Mouse (Mus musculus): ENCODE data around the gene Ppp1r15a. TPM values are rescaled to one million over a fixed set of nuclear protein-coding genes. Genes with fewer than 3 reads are reported as not detected.

Gene Ppp1r15a
- polyA plus RNA-seq (2014; fragmentation: Illumina TruSeq; extraction: RNeasy Lipid Tissue Mini Kit (QIAGEN cat#74804); ENCODE audit: insufficient read depth, low read depth, low replicate concordance): 62.8 TPM

DNA sequence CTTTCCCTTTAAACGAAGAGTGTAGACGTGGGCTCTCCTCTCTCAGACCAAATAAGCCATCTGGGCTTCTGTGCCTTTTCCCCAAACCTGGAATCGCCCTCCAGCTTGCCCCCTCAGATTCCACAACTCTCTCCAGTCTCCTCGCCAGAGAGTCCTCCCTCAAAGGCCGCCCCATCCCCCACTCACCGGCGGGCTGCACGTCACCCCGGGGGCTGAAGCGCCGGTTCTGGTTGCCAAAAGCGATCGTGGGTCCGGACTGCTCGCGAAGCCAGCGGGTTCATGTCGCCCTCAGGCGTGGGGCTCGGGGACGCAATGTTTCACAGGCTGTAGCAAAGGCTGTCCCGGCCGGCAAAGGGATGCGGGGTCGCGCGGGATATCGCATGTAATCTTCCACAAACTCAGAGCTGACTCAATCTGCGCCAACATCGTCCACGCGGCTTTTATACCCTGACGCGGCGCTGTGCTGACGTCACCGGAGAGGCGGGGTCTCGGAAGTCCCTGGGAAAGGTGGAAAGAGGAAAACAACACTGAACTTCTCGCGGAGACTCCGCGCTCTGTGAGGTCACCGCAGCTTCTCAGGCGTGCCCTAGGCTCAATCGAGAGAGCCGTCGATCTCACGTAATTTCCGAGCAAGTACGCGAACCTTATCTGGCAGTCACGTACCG lies at the start of gene Ppp1r15a, which contains the start of gene Plekha4:
TSS of gene Ppp1r15a (minus strand) at position 460 of the 665 bp plus-strand sequence.
TSS of gene Plekha4 (plus strand) at position 522 of the 665 bp plus-strand sequence.

DNA sequence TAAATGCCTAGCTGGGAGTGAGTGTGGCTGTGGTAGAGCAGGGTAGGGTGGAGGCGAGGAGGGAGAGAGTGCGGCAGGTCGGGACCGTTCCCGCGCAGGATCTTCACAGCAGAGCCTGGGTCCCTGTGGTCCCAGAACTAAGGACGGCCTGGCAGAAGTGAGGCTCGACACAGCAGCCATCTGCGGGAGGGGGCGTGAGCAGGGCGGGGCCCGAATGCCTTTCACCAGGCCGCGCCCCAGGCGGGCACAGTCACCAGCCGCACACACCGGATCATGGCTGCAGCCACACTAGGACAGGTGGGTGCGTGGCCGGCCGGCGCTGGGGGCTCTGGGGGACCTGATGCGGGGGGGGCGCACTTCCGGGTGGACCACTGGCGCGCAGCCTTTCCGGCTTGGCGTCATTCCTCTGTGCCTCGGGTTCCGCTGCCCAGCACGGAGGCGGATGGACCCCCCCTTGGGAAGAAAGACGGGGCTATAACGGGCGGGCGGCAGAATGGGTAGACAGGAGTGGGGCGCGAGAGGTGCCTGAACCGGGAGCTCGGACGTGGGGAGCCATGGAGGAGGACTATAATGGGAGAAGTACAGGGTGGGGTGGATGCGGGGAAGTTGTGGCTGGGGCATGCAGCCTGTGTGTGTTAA lies 44.2 kb upstream of the Ppp1r15a start, which contains the start of gene Bcat2:
TSS of gene Bcat2 (plus strand) at position 51 of the 639 bp plus-strand sequence.

DNA sequence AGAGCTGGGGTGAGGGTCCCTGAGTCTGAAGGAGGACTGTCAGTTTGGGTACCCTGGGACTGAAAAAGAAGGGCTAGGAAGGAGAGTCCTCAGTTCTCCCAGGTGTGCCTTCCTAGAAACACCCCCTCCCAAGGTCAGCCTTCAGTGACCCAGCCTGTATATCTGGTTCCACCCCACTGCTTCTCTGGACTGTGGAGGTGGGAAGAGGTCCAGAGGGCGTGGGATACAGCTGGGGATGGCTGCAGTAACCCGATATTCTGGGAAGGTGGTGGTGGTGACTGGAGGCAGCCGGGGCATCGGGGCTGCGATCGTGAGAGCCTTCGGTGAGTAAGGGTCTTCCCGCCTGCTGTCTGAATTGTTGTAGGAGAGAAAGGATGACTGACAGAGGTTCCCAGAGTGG lies 28.7 kb upstream of the Ppp1r15a start, which contains the start of gene Hsd17b14:
TSS of gene Hsd17b14 (plus strand) at position 150 of the 400 bp plus-strand sequence.

DNA sequence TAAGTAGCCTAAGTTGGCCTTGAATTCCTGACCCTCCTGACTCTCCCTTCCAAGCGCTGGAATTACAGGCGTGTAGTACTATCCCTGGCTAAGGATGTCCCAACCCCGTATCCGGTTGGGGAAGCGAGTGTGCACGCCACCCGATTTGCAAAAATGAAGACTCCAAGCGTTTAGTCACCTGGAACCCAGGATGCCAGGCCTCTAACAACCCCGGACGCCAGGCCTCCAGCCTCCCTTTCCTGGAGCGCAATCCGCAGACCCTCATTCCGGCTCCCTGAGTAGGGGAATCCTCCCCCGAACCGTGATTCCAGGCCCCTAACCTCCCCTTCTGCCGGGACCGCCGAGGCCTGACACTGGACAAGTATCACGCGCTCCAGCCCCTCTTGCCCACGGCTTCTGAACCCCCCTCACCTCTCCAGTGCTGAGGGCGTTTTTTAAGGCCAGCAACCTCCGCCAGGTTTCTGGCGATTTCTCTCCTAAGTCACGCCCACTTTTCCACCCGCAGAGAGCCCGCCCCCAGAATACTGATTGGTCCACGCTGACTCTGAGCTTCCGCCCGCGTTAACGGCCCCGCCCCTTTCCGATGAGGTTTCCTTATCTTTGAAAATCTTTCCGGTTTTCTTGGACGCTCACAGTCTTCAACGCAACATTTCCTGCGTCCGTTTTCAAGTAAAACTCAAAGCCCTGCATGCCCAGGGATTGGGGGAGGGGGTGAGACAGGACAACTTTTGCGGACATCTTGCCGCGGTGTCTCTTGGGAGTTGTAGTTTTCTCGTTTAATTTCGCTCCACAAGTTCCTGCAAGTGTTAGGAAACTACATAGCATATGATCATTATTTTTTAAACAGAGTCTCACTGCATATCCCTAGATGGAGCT lies 15.9 kb downstream of the Ppp1r15a start, which contains the start of gene Nucb1:
TSS of gene Nucb1 (minus strand) at position 495 of the 876 bp plus-strand sequence.

DNA sequence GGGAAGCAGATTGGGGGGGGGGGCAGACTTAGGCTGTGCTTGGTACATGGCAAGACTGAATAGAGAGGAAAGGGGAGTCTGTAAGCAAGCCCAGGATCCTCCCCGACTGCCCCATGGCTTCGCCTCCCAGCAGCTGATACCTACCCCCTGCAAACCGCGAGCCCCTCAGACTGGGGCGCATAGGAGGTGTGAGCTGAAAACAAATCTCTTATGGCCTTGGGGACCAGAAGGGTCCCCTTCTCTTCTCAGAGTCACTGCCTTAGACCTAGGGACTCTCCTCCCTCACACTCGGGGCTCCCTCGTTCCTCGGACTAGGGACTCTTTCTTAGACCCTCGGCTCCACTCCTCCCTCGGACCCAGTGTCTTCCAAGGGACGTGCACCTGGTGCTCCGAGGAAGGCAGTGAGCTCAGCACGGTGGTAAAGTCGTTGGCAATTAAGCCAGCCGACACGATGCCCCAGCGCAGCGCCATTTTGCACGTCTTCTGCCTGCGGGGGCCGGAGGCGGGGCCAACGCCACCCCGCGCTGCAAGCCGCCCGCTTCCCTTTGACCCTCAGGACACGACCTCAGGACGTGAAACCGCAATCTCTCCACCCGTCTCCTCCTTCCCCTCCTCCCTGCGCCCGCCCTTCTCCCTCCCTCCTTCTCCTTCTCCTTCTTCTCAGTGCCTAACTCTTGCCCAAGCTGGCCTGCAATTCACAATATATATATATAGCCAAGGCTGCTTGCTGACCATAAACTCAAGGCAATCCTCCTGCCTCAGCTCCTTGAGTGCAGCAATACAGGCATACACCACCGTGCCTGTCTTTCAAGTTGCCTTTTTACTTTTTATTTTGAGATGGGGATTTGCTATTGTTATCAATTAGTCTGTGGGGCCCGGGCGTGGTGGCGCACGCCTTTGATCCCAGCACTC lies 37.5 kb downstream of the Ppp1r15a start, which contains the start of gene Dhdh:
TSS of gene Dhdh (minus strand) at position 513 of the 912 bp plus-strand sequence.

DNA sequence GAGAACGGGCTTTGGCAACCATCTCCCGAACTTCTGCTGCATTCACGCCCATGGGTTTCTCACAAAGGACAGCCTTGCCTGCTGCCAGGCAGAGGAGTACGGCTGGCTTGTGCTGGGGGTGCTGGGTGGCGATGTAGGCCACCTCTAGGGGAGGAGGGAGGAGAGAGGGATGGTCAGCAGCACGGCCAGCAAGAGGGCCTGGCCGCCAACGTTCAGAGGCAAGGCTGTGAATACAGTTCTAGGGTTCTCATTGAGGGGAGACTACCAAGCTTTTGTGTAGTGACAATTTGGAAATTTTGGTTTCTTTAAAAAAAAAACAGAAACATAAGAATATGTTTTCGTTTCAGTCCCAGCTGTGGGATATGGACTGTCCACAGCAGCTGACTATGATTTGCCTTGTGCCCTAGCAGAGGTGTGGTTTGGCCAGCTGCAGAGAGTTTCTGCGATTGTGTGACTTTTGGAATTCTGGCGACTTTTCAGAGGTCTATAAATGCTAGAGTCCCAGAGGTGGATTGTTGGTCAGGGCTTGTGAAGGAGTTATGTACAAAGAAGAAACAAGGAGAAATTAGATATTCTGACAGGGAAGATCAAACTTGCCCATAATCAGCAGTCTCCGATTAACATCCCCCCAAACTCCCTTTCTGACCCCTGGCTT lies 39.2 kb downstream of the Ppp1r15a start, which contains the start of gene Gm45808:
TSS of gene Gm45808 (minus strand) at position 51 of the 655 bp plus-strand sequence.

DNA sequence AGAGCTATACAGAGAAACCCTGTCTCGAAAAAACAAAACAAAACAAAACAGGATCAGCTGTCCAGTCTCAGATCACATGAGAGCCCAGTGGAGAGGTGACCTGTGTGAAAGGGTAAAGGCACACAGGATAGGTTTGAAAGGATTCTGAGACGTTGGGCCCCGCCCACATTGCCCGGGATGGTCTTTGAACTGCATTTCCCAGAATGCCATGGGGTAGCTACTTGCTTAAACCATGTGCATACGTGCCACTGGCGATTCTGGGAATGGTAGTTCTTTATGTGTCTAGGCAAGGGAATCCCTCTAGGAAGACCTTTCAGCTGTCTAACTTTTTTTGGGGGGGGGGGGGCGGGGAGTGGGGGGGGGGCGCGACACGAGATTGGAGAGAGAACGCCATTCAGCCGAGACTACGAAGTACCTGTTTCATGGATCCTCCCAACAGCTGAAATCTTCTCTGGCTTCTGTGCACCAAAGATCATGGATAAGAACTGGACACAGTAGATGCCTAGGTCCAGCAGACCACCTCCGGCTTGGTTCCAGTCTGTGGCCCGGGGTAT lies 44.6 kb downstream of the Ppp1r15a start, which contains the start of gene Tulp2:
TSS of gene Tulp2 (plus strand) at position 504 of the 554 bp plus-strand sequence.

Other genes starting within 250 kb of the Ppp1r15a start
- not detected for gene Slc6a21, start 248.8 kb downstream of the Ppp1r15a start, polyA plus RNA-seq (2014; fragmentation: Illumina TruSeq; extraction: RNeasy Lipid Tissue Mini Kit (QIAGEN cat#74804); ENCODE audit: insufficient read depth, low read depth, low replicate concordance)
- 26.8 TPM for gene Trpm4, start 192.5 kb downstream of the Ppp1r15a start, polyA plus RNA-seq (2014; fragmentation: Illumina TruSeq; extraction: RNeasy Lipid Tissue Mini Kit (QIAGEN cat#74804); ENCODE audit: insufficient read depth, low read depth, low replicate concordance)
- gene Hrc, start 191.0 kb downstream of the Ppp1r15a start, polyA plus RNA-seq (2014; fragmentation: Illumina TruSeq; extraction: RNeasy Lipid Tissue Mini Kit (QIAGEN cat#74804); ENCODE audit: insufficient read depth, low read depth, low replicate concordance): 4.6 TPM
- 0.80 TPM for gene Ppfia3, start 159.2 kb downstream of the Ppp1r15a start, polyA plus RNA-seq (2014; fragmentation: Illumina TruSeq; extraction: RNeasy Lipid Tissue Mini Kit (QIAGEN cat#74804); ENCODE audit: insufficient read depth, low read depth, low replicate concordance)
- gene Lin7b, start 155.7 kb downstream of the Ppp1r15a start, polyA plus RNA-seq (2014; fragmentation: Illumina TruSeq; extraction: RNeasy Lipid Tissue Mini Kit (QIAGEN cat#74804); ENCODE audit: insufficient read depth, low read depth, low replicate concordance): not detected
- 123 TPM for gene Snrnp70, start 130.5 kb downstream of the Ppp1r15a start, polyA plus RNA-seq (2014; fragmentation: Illumina TruSeq; extraction: RNeasy Lipid Tissue Mini Kit (QIAGEN cat#74804); ENCODE audit: insufficient read depth, low read depth, low replicate concordance)
- not detected for gene Kcna7, start 120.6 kb downstream of the Ppp1r15a start, polyA plus RNA-seq (2014; fragmentation: Illumina TruSeq; extraction: RNeasy Lipid Tissue Mini Kit (QIAGEN cat#74804); ENCODE audit: insufficient read depth, low read depth, low replicate concordance)
- gene Ntf5, start 112.6 kb downstream of the Ppp1r15a start, polyA plus RNA-seq (2014; fragmentation: Illumina TruSeq; extraction: RNeasy Lipid Tissue Mini Kit (QIAGEN cat#74804); ENCODE audit: insufficient read depth, low read depth, low replicate concordance): 3.0 TPM
- 5.9 TPM for gene Lhb, start 105.4 kb downstream of the Ppp1r15a start, polyA plus RNA-seq (2014; fragmentation: Illumina TruSeq; extraction: RNeasy Lipid Tissue Mini Kit (QIAGEN cat#74804); ENCODE audit: insufficient read depth, low read depth, low replicate concordance)
- 8.9 TPM for gene Gys1, start 91.4 kb downstream of the Ppp1r15a start, polyA plus RNA-seq (2014; fragmentation: Illumina TruSeq; extraction: RNeasy Lipid Tissue Mini Kit (QIAGEN cat#74804); ENCODE audit: insufficient read depth, low read depth, low replicate concordance)
- 33.3 TPM for gene Ruvbl2, start 88.2 kb downstream of the Ppp1r15a start, polyA plus RNA-seq (2014; fragmentation: Illumina TruSeq; extraction: RNeasy Lipid Tissue Mini Kit (QIAGEN cat#74804); ENCODE audit: insufficient read depth, low read depth, low replicate concordance)
- gene Ftl1, start 66.4 kb downstream of the Ppp1r15a start, polyA plus RNA-seq (2014; fragmentation: Illumina TruSeq; extraction: RNeasy Lipid Tissue Mini Kit (QIAGEN cat#74804); ENCODE audit: insufficient read depth, low read depth, low replicate concordance): 2,902 TPM
- 93.3 TPM for gene Bax, start 59.4 kb downstream of the Ppp1r15a start, polyA plus RNA-seq (2014; fragmentation: Illumina TruSeq; extraction: RNeasy Lipid Tissue Mini Kit (QIAGEN cat#74804); ENCODE audit: insufficient read depth, low read depth, low replicate concordance)
- gene Tulp2, start 44.4 kb downstream of the Ppp1r15a start, polyA plus RNA-seq (2014; fragmentation: Illumina TruSeq; extraction: RNeasy Lipid Tissue Mini Kit (QIAGEN cat#74804); ENCODE audit: insufficient read depth, low read depth, low replicate concordance): not detected
- gene Gm45808, start 39.5 kb downstream of the Ppp1r15a start, polyA plus RNA-seq (2014; fragmentation: Illumina TruSeq; extraction: RNeasy Lipid Tissue Mini Kit (QIAGEN cat#74804); ENCODE audit: insufficient read depth, low read depth, low replicate concordance): not detected
- gene Dhdh, start 37.5 kb downstream of the Ppp1r15a start, polyA plus RNA-seq (2014; fragmentation: Illumina TruSeq; extraction: RNeasy Lipid Tissue Mini Kit (QIAGEN cat#74804); ENCODE audit: insufficient read depth, low read depth, low replicate concordance): 5.0 TPM
- 134 TPM for gene Nucb1, start 15.9 kb downstream of the Ppp1r15a start, polyA plus RNA-seq (2014; fragmentation: Illumina TruSeq; extraction: RNeasy Lipid Tissue Mini Kit (QIAGEN cat#74804); ENCODE audit: insufficient read depth, low read depth, low replicate concordance)
- 5.7 TPM for gene Plekha4, start 62 bp upstream of the Ppp1r15a start, polyA plus RNA-seq (2014; fragmentation: Illumina TruSeq; extraction: RNeasy Lipid Tissue Mini Kit (QIAGEN cat#74804); ENCODE audit: insufficient read depth, low read depth, low replicate concordance)
- 0.54 TPM for gene Hsd17b14, start 28.6 kb upstream of the Ppp1r15a start, polyA plus RNA-seq (2014; fragmentation: Illumina TruSeq; extraction: RNeasy Lipid Tissue Mini Kit (QIAGEN cat#74804); ENCODE audit: insufficient read depth, low read depth, low replicate concordance)
- 43.0 TPM for gene Bcat2, start 43.9 kb upstream of the Ppp1r15a start, polyA plus RNA-seq (2014; fragmentation: Illumina TruSeq; extraction: RNeasy Lipid Tissue Mini Kit (QIAGEN cat#74804); ENCODE audit: insufficient read depth, low read depth, low replicate concordance)
- not detected for gene Fgf21, start 89.2 kb upstream of the Ppp1r15a start, polyA plus RNA-seq (2014; fragmentation: Illumina TruSeq; extraction: RNeasy Lipid Tissue Mini Kit (QIAGEN cat#74804); ENCODE audit: insufficient read depth, low read depth, low replicate concordance)
- gene Fut1, start 91.0 kb upstream of the Ppp1r15a start, polyA plus RNA-seq (2014; fragmentation: Illumina TruSeq; extraction: RNeasy Lipid Tissue Mini Kit (QIAGEN cat#74804); ENCODE audit: insufficient read depth, low read depth, low replicate concordance): not detected
- gene Izumo1, start 95.5 kb upstream of the Ppp1r15a start, polyA plus RNA-seq (2014; fragmentation: Illumina TruSeq; extraction: RNeasy Lipid Tissue Mini Kit (QIAGEN cat#74804); ENCODE audit: insufficient read depth, low read depth, low replicate concordance): 0.38 TPM
- 47.4 TPM for gene Rasip1, start 101.2 kb upstream of the Ppp1r15a start, polyA plus RNA-seq (2014; fragmentation: Illumina TruSeq; extraction: RNeasy Lipid Tissue Mini Kit (QIAGEN cat#74804); ENCODE audit: insufficient read depth, low read depth, low replicate concordance)
- gene Mamstr, start 113.7 kb upstream of the Ppp1r15a start, polyA plus RNA-seq (2014; fragmentation: Illumina TruSeq; extraction: RNeasy Lipid Tissue Mini Kit (QIAGEN cat#74804); ENCODE audit: insufficient read depth, low read depth, low replicate concordance): 1.9 TPM
- gene Fut2, start 140.1 kb upstream of the Ppp1r15a start, polyA plus RNA-seq (2014; fragmentation: Illumina TruSeq; extraction: RNeasy Lipid Tissue Mini Kit (QIAGEN cat#74804); ENCODE audit: insufficient read depth, low read depth, low replicate concordance): 0.20 TPM
- 0.75 TPM for gene Ntn5, start 157.8 kb upstream of the Ppp1r15a start, polyA plus RNA-seq (2014; fragmentation: Illumina TruSeq; extraction: RNeasy Lipid Tissue Mini Kit (QIAGEN cat#74804); ENCODE audit: insufficient read depth, low read depth, low replicate concordance)
- 0.90 TPM for gene Sec1, start 168.1 kb upstream of the Ppp1r15a start, polyA plus RNA-seq (2014; fragmentation: Illumina TruSeq; extraction: RNeasy Lipid Tissue Mini Kit (QIAGEN cat#74804); ENCODE audit: insufficient read depth, low read depth, low replicate concordance)
- 1.7 TPM for gene Car11, start 173.6 kb upstream of the Ppp1r15a start, polyA plus RNA-seq (2014; fragmentation: Illumina TruSeq; extraction: RNeasy Lipid Tissue Mini Kit (QIAGEN cat#74804); ENCODE audit: insufficient read depth, low read depth, low replicate concordance)
- gene Dbp, start 178.8 kb upstream of the Ppp1r15a start, polyA plus RNA-seq (2014; fragmentation: Illumina TruSeq; extraction: RNeasy Lipid Tissue Mini Kit (QIAGEN cat#74804); ENCODE audit: insufficient read depth, low read depth, low replicate concordance): 6.5 TPM
- gene Rpl18, start 189.2 kb upstream of the Ppp1r15a start, polyA plus RNA-seq (2014; fragmentation: Illumina TruSeq; extraction: RNeasy Lipid Tissue Mini Kit (QIAGEN cat#74804); ENCODE audit: insufficient read depth, low read depth, low replicate concordance): 1,283 TPM
- 16.2 TPM for gene Sphk2, start 191.7 kb upstream of the Ppp1r15a start, polyA plus RNA-seq (2014; fragmentation: Illumina TruSeq; extraction: RNeasy Lipid Tissue Mini Kit (QIAGEN cat#74804); ENCODE audit: insufficient read depth, low read depth, low replicate concordance)
- gene Fam83e, start 194.9 kb upstream of the Ppp1r15a start, polyA plus RNA-seq (2014; fragmentation: Illumina TruSeq; extraction: RNeasy Lipid Tissue Mini Kit (QIAGEN cat#74804); ENCODE audit: insufficient read depth, low read depth, low replicate concordance): 3.8 TPM
- not detected for gene Spaca4, start 199.5 kb upstream of the Ppp1r15a start, polyA plus RNA-seq (2014; fragmentation: Illumina TruSeq; extraction: RNeasy Lipid Tissue Mini Kit (QIAGEN cat#74804); ENCODE audit: insufficient read depth, low read depth, low replicate concordance)

All from lung, adult 10 weeks (tissue).